Mouse (Mus musculus) G1E-ER4 (cell line): ENCODE data around the gene Egfl6. TPM values are rescaled to one million over a fixed set of nuclear protein-coding genes. Genes with fewer than 3 reads are reported as not detected.

Experiments used
- GATA1 ChIP-seq: IDR thresholded peaks from one replicate; pipeline ENCODE4 v1.8.0; 2012; ENCODE audit warnings: low read length, inconsistent platforms
- polyA plus RNA-seq: library from polyadenylated mRNA; stranded (reverse); fragments of >175 nt; gene quantifications from 2 replicates; pipeline ENCODE4 v1.2.3, GENCODE M21; 2012

Egfl6 gene
- polyA plus RNA-seq = not detected in 2 replicates

GRCm38 (mm10) chrX:166584947-166585824, at the start of gene Egfl6:
TSS of gene Egfl6 (minus strand) at chrX:166585720.
- no peak for TF ChIP-seq GATA1

- no peak for TF ChIP-seq GATA1
These were observed 41.5 kb upstream of the Egfl6 start for GRCm38 (mm10) chrX:166626866-166627570.

- TF ChIP-seq GATA1 = no peak
These were observed 40.7 kb upstream of the Egfl6 start for GRCm38 (mm10) chrX:166626174-166626573.

GRCm38 (mm10) chrX:166623176-166623575, 37.7 kb upstream of the Egfl6 start:
- no peak for TF ChIP-seq GATA1

GRCm38 (mm10) chrX:166621560-166622301, 36.2 kb upstream of the Egfl6 start:
- TF ChIP-seq GATA1 = no peak

GRCm38 (mm10) chrX:166620900-166621299, 35.4 kb upstream of the Egfl6 start:
- no peak for TF ChIP-seq GATA1

- TF ChIP-seq GATA1 = no peak
These were observed 33.6 kb upstream of the Egfl6 start for GRCm38 (mm10) chrX:166619084-166619483.

GRCm38 (mm10) chrX:166615191-166615590, 29.7 kb upstream of the Egfl6 start:
- TF ChIP-seq GATA1 = no peak

- TF ChIP-seq GATA1 = no peak
These were observed 9.4 kb downstream of the Egfl6 start for GRCm38 (mm10) chrX:166576111-166576510.

- TF ChIP-seq GATA1 = no peak
These were observed 19.5 kb downstream of the Egfl6 start for GRCm38 (mm10) chrX:166565983-166566382.

- no peak for TF ChIP-seq GATA1
These were observed 20.1 kb downstream of the Egfl6 start for GRCm38 (mm10) chrX:166565401-166565800.

GRCm38 (mm10) chrX:166564900-166565299, 20.6 kb downstream of the Egfl6 start:
- TF ChIP-seq GATA1 = no peak

GRCm38 (mm10) chrX:166559333-166559732, 26.2 kb downstream of the Egfl6 start:
- no peak for TF ChIP-seq GATA1

GRCm38 (mm10) chrX:166552355-166552754, 33.2 kb downstream of the Egfl6 start:
- no peak for TF ChIP-seq GATA1

- no peak for TF ChIP-seq GATA1
These were observed 39.0 kb downstream of the Egfl6 start for GRCm38 (mm10) chrX:166546495-166546894.

GRCm38 (mm10) chrX:166535138-166535537, 50.4 kb downstream of the Egfl6 start:
- no peak for TF ChIP-seq GATA1
